Mouse (Mus musculus) MEL (cell line): ENCODE data around the gene Rassf3. TPM values are rescaled to one million over a fixed set of nuclear protein-coding genes. Genes with fewer than 3 reads are reported as not detected.

Source experiments
- DNase-seq: peaks from one replicate; pipeline ENCODE4 v3.0.0; 2011; ENCODE audit warnings: low read depth, low spot score
- H3K27ac ChIP-seq: 2 replicates; pipeline ENCODE4 v1.5.1; 2012; ENCODE audit warnings: low read depth, mild to moderate bottlenecking, control low read depth, low read length, moderate library complexity; ENCODE audit not compliant: control insufficient read depth
- H3K27me3 ChIP-seq, 2 experiments: fragments of 150-350 bp in 1 of 2; sonication (generic) in 1 of 2; 2 replicates each; pipeline ENCODE4 v1.6.1; 2012; ENCODE audit warnings: low read length in 2 of 2, mild to moderate bottlenecking in 2 of 2, improper control_type of control experiment in 1 of 2, moderate library complexity in 1 of 2; ENCODE audit not compliant: insufficient read depth in 2 of 2, control insufficient read depth in 1 of 2
- H3K36me3 ChIP-seq, 2 experiments: 2 replicates each; pipeline ENCODE4 v1.6.1; 2012 to 2014; ENCODE audit warnings: low read length in 2 of 2, improper control_type of control experiment in 1 of 2, inconsistent platforms in 1 of 2, mild to moderate bottlenecking in 1 of 2; ENCODE audit not compliant: insufficient read depth in 2 of 2, control insufficient read depth in 1 of 2
- H3K4me1 ChIP-seq, 2 experiments: fragments of 150-350 bp in 1 of 2; sonication (generic) in 1 of 2; 2 replicates each; pipeline ENCODE4 v1.6.1; 2012; ENCODE audit warnings: low read length in 2 of 2, improper control_type of control experiment in 1 of 2, mild to moderate bottlenecking in 1 of 2; ENCODE audit not compliant: insufficient read depth in 2 of 2, control insufficient read depth in 1 of 2
- H3K4me3 ChIP-seq, 2 experiments: fragments of 150-350 bp in 1 of 2; sonication (generic) in 1 of 2; 2 replicates each; pipeline ENCODE4 v1.5.1; 2012; ENCODE audit warnings: low read depth in 2 of 2, low read length in 2 of 2, mild to moderate bottlenecking in 2 of 2, moderate library complexity in 2 of 2, control low read depth in 1 of 2, improper control_type of control experiment in 1 of 2; ENCODE audit not compliant: control insufficient read depth in 1 of 2, insufficient read depth in 1 of 2
- H3K79me2 ChIP-seq: 2 replicates; pipeline ENCODE4 v1.6.1; 2012; ENCODE audit warnings: mild to moderate bottlenecking, low read length, moderate library complexity; ENCODE audit not compliant: control insufficient read depth, poor library complexity, insufficient read depth
- H3K9ac ChIP-seq: 2 replicates; pipeline ENCODE4 v1.6.1; 2012; ENCODE audit warnings: low read depth, mild to moderate bottlenecking, control low read depth, low read length, moderate library complexity; ENCODE audit not compliant: control insufficient read depth, poor library complexity, severe bottlenecking
- H3K9me3 ChIP-seq: fragments of 150-350 bp; sonication (generic); replicated peaks from 2 replicates; pipeline ENCODE4 v1.6.1; 2012; ENCODE audit warnings: mild to moderate bottlenecking, low read length, improper control_type of control experiment, moderate library complexity; ENCODE audit not compliant: insufficient read depth
- BHLHE40 ChIP-seq: IDR thresholded peaks from 2 replicates; pipeline ENCODE4 v1.6.1; 2012; ENCODE audit warnings: low read depth, mild to moderate bottlenecking, inconsistent platforms, low read length, improper control_type of control experiment, borderline replicate concordance
- CTCF ChIP-seq, 3 experiments: IDR thresholded peaks in 2 of 3; conservative IDR thresholded peaks in 1 of 3; 2 replicates each; pipeline ENCODE4 v1.5.1; 2011 to 2012; ENCODE audit warnings: low read length in 3 of 3, low read depth in 2 of 3, mild to moderate bottlenecking in 2 of 3, improper control_type of control experiment in 1 of 3, inconsistent platforms in 1 of 3, mixed read lengths in 1 of 3, moderate library complexity in 1 of 3; ENCODE audit not compliant: control insufficient read depth in 1 of 3, insufficient read depth in 1 of 3, poor library complexity in 1 of 3, severe bottlenecking in 1 of 3
- GATA1 ChIP-seq: IDR thresholded peaks from 2 replicates; pipeline ENCODE4 v1.6.1; 2011; ENCODE audit warnings: low read depth, low read length, improper control_type of control experiment
- HCFC1 ChIP-seq: IDR thresholded peaks from 2 replicates; pipeline ENCODE4 v1.6.1; 2012; ENCODE audit warnings: low read depth, mild to moderate bottlenecking, inconsistent platforms, low read length, improper control_type of control experiment, moderate library complexity
- MAFK ChIP-seq: IDR thresholded peaks from 2 replicates; pipeline ENCODE4 v1.6.1; 2011; ENCODE audit warnings: low read depth, mild to moderate bottlenecking, low read length, improper control_type of control experiment, borderline replicate concordance
- MEF2A ChIP-seq: IDR thresholded peaks from 2 replicates; pipeline ENCODE4 v1.6.1; 2014; ENCODE audit warnings: low read depth, mild to moderate bottlenecking, inconsistent platforms, low read length, improper control_type of control experiment; ENCODE audit not compliant: poor library complexity, insufficient replicate concordance, severe bottlenecking; ENCODE audit errors: extremely low read depth
- MXI1 ChIP-seq: IDR thresholded peaks from 2 replicates; pipeline ENCODE4 v1.6.1; 2011; ENCODE audit warnings: mild to moderate bottlenecking, low read depth, low read length, improper control_type of control experiment
- NRF1 ChIP-seq: IDR thresholded peaks from 2 replicates; pipeline ENCODE4 v1.6.1; 2014; ENCODE audit warnings: low read depth, mild to moderate bottlenecking, inconsistent platforms, low read length, improper control_type of control experiment, moderate library complexity; ENCODE audit not compliant: poor library complexity, insufficient read depth, severe bottlenecking
- RAD21 ChIP-seq: IDR thresholded peaks from 2 replicates; pipeline ENCODE4 v1.6.1; 2011; ENCODE audit warnings: mild to moderate bottlenecking, low read depth, low read length, improper control_type of control experiment
- SMC3 ChIP-seq: IDR thresholded peaks from 2 replicates; pipeline ENCODE4 v1.6.1; 2011; ENCODE audit warnings: low read depth, low read length, improper control_type of control experiment
- TBP ChIP-seq: IDR thresholded peaks from 2 replicates; pipeline ENCODE4 v1.8.0; 2011; ENCODE audit warnings: low read depth, low read length, improper control_type of control experiment
- TCF12 ChIP-seq: IDR thresholded peaks from 2 replicates; pipeline ENCODE4 v1.6.1; 2014; ENCODE audit warnings: low read depth, mild to moderate bottlenecking, inconsistent platforms, low read length, improper control_type of control experiment, moderate library complexity
- USF2 ChIP-seq, 2 experiments: IDR thresholded peaks; 2 replicates each; pipeline ENCODE4 v1.6.1; 2011 to 2012; ENCODE audit warnings: improper control_type of control experiment in 2 of 2, low read length in 2 of 2, borderline replicate concordance in 1 of 2, inconsistent platforms in 1 of 2, low read depth in 1 of 2, mild to moderate bottlenecking in 1 of 2; ENCODE audit not compliant: insufficient read depth in 1 of 2
- ZC3H11A ChIP-seq: IDR thresholded peaks from 2 replicates; pipeline ENCODE4 v1.6.1; 2012; ENCODE audit warnings: low read depth, mild to moderate bottlenecking, inconsistent platforms, low read length, improper control_type of control experiment
- ZMIZ1 ChIP-seq: IDR thresholded peaks from 2 replicates; pipeline ENCODE4 v1.6.1; 2012; ENCODE audit warnings: low read depth, mild to moderate bottlenecking, inconsistent platforms, low read length, improper control_type of control experiment, moderate library complexity
- ZNF384 ChIP-seq: IDR thresholded peaks from 2 replicates; pipeline ENCODE4 v1.6.1; 2012; ENCODE audit warnings: low read depth, mild to moderate bottlenecking, inconsistent platforms, low read length, improper control_type of control experiment
- polyA plus RNA-seq, 2 experiments: library from polyadenylated mRNA; stranded (reverse) in 1 of 2; unstranded in 1 of 2; fragments of >175 nt in 1 of 2; fragments of >200 nt in 1 of 2; gene quantifications; 2 replicates each; pipeline versions ENCODE4 v1.2.1 to v1.2.4; 2012; ENCODE audit warnings: low replicate concordance in 2 of 2, low read depth in 1 of 2; ENCODE audit not compliant: insufficient read length in 2 of 2, insufficient read depth in 1 of 2, missing spikeins in 1 of 2
- total RNA-seq: library from RNA; depleted of rRNA; stranded (reverse); fragments of 300-350 nt; gene quantifications from 2 replicates; pipeline ENCODE4 v1.2.3, GENCODE M21; 2012

Rassf3 gene
- total and polyA plus RNA-seq, 3 experiments, result 9.2 to 15.8 TPM; not detected in 1

- no peak for DNase-seq
- H3K4me3 ChIP-seq, result no peak overlapping the region
- H3K36me3 ChIP-seq, result no peaks in the 10 kb centered on the region
These were observed 72.2 kb downstream of the Rassf3 start for GRCm38 (mm10) chr10:121403946-121404345.

DNA sequence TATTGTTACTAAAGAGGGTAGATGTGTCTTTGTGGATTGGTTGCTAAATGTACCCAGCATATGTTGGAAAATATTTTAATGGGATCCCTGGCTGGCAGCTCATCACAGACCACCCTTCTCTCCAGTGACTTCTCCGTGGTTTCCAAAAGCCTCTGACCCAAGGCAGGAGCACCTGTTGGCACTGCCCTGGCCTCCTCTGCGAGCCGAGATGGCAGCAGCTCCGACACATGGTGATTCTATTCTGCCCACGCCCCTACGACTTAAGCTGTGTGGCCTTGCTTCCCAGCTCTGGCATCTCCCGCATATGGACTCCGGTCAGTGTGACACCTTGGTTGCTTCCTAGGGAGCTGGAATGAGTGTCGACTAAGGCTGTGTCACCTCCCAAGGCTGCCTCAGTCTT, 73.0 kb downstream of the Rassf3 start:
- no peak overlapping the region for H3K9ac ChIP-seq
- no peak overlapping the region for H3K27ac ChIP-seq
- no peaks in the 10 kb centered on the region for H3K9me3 ChIP-seq
- TF ChIP-seq ZMIZ1 (no peak), RAD21 (no peak), HCFC1 (no peak), MEF2A (no peak)
- TF ChIP-seq, all 39 proteins: peak for 0
- Histone ChIP-seq H3K4me1 (peaks cover 0 to 5% of the 10 kb centered on the region in 2 experiments; a peak in 1 of 4 replicates), H3K27me3 (no peaks in the 10 kb centered on the region), H3K36me3 (no peaks in the 10 kb centered on the region), H3K79me2 (no peaks in the 10 kb centered on the region), H3K4me3 (no peak overlapping the region)
- no peak for DNase-seq

More at GRCm38 (mm10) chr10:121403946-121404345, 72.2 kb downstream of the Rassf3 start:
- Histone ChIP-seq H3K9me3 (no peaks in the 10 kb centered on the region), H3K79me2 (no peaks in the 10 kb centered on the region), H3K9ac (no peak overlapping the region), H3K27me3 (no peaks in the 10 kb centered on the region), H3K27ac (no peak overlapping the region)
- no peak for TF ChIP-seq MAFK
- no peak for TF ChIP-seq TBP
- TF ChIP-seq, all 39 proteins: peak for 0
- H3K4me1 ChIP-seq, result peaks cover 0 to 5% of the 10 kb centered on the region in 2 experiments; a peak in 1 of 4 replicates

- no peak overlapping the region for H3K27ac ChIP-seq
- no peak overlapping the region for H3K4me3 ChIP-seq
- peaks cover 0 to 5% of the 10 kb centered on the region in 2 experiments; a peak in 1 of 4 replicates for H3K4me1 ChIP-seq
- no peak overlapping the region for H3K9ac ChIP-seq
- no peaks in the 10 kb centered on the region for H3K9me3 ChIP-seq
- no peaks in the 10 kb centered on the region for H3K79me2 ChIP-seq
- no peaks in the 10 kb centered on the region for H3K36me3 ChIP-seq
- no peak for TF ChIP-seq ZC3H11A
- TF ChIP-seq USF2 (IDR thresholded peaks at IDR 0.05; ENCODE audit: borderline replicate concordance in 1 of 2, insufficient read depth in 1 of 2, low read depth in 1 of 2, low read length in 2 of 2), result no peak
- no peak for TF ChIP-seq SMC3
- no peak for TF ChIP-seq MEF2A
- TF ChIP-seq BHLHE40, result no peak
- no peak for TF ChIP-seq TCF12
- TF ChIP-seq MAFK, result no peak
- TF ChIP-seq MXI1, result no peak
- TF ChIP-seq GATA1, result no peak
- TF ChIP-seq ZMIZ1, result no peak
- TF ChIP-seq CTCF (IDR thresholded peaks at IDR 0.05 in 2 of 3, conservative IDR thresholded peaks at IDR 0.05 in 1 of 3; ENCODE audit: control insufficient read depth in 1 of 3, insufficient read depth in 1 of 3, low read depth in 2 of 3, low read length in 3 of 3, poor library complexity in 1 of 3, severe bottlenecking in 1 of 3), result no peak
- no peak for TF ChIP-seq NRF1
- no peak for TF ChIP-seq ZNF384
- no peaks in the 10 kb centered on the region for H3K27me3 ChIP-seq
- DNase-seq, result no peak
These were observed 75.1 kb downstream of the Rassf3 start for GRCm38 (mm10) chr10:121401005-121401404.
